Mouse (Mus musculus) kidney, adult 9 months (tissue): ENCODE measurements at regions not wholly inside any gene's neighbourhood (a gene's known extent, or its start where the extent isn't known, plus 50 kb on each side); places are given as distances from the start of the nearest gene placed in this dataset.

Source experiments
- DNase-seq: peaks from one replicate; pipeline ENCODE4 v3.0.0; 2022

DNA sequence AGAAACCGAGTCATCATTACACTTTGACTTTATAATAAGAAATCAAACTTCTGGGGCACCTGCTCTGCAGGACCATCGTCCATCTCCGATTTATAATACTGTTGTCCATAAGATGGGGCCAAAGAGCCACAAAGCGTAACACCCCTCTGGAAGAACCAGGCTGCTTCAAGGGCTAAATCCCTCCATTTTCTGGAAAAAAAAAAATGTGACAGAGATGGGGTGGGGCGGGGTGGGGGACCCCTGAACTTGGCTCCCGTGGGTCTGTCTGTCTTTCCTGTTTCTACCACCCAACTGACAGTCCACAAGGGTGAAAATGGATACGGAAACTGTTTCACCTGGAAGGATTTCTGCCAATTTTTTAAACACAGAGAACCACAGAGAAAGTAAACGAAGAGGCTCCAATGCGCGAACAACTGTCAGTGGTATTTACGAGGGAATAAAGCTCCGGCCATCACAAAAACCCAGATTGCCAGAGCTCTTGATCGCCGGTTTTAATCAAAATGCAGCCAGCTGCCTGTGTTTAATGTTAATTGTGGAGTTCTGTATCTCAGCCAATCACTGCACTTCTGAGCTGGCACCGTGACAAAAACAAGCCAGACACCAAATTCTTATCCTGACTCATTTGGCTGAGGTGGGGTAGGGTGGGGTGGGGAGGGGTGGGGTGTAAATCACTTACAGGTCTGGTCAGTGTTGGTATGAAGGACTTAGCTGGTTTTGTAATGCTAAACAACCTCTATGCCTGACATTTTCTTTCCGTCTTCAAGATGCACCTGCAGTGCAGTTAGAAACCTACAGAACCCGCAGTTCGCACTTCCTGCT lies 122.5 kb upstream of the Dapk1 start:
- peak; percentile 82 for DNase-seq

DNA sequence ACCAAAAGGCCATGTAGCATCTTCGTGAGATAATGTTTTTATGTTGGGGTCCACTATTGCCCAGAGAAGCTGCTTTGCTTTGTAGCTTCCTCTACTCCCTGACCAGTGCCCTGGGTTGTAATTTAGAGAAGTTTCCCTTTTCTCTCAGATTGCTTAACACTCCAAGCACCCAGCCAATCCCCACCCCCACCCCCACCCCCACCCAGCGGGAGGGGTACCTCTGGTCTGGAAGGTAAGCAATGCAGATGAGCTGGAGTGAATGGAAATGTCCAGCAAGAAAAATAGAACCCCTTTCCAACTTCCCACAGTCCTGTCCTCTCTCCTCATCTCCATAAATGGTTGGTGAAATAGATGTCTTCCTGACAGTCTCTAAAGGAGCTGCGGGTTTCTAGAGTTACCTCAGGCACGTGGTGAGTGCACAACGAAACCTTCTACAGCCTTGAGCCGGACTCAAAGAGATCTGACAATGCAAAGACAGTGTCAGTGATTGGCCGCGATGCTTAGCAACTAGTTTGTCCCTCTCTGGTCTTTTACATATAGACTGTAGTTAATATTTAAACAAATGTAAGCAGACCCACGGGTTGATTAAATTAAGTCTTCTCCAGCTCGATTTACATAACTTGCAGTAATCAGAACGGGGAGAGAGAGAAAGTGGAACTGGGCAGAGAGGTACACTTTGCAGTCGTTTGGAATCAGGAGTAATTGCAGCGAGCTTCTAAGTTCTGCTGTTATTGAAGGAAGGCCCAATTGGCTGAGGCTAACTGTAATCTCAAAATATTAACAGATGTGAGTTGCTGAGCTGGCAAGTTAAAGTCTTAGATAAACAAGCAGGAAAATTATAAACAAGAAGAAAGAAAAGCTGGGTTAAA lies 121.7 kb upstream of the Dapk1 start:
- peak; percentile 81 for DNase-seq

DNA sequence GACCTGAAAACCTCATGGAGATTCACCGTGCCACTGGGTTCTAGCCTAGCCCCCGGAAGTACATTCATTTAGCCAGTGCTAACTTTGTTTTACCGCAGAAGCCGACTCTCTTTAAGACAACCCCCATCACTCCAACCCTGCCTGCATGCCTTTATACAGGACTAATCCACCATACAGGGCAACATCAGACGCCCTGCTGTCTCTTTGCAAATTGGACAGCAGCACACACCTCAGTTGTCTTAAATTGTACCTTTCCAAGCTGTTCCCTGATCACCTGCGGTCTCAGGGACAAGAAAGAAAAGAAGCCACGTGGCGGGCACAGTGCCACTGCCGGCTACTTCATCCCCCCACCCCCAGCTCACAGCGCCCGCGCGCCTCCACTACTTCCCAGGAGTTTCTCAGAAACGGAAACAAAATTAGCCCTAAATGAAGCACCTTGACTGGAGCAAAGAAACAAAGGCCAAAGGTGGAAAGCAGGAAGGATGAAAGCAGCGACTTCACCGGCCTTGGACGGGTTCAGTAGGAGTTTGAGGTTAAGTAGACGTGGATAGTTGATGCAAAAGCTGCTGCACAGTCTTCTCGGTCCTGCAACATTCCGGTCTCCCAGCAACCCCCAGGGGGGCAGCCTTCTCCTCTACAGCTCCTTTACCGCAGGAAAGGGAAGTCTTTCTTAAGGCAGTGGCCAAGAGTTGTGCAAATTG lies 120.9 kb upstream of the Dapk1 start:
- peak; percentile 52 for DNase-seq

DNA sequence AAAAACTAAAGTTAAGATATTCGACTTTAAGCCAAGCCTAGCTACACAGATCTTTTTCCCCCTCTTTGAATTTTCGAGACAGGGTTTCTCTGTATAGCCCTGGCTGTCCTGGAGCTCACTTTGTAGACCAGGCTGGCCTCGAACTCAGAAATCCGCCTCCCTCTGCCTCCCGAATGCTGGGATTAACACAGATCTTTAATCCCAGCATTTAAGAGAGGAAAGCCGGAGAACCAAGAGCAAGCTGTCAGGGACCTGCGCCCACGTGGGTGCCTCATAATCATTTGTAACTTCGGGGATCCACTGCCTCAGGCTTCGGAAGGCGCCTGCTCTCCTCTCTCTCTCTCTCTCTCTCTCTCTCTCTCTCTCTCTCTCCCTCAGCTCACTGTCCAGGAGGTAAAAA lies 120.3 kb upstream of the Dapk1 start:
- DNase-seq = peak; percentile 45

DNA sequence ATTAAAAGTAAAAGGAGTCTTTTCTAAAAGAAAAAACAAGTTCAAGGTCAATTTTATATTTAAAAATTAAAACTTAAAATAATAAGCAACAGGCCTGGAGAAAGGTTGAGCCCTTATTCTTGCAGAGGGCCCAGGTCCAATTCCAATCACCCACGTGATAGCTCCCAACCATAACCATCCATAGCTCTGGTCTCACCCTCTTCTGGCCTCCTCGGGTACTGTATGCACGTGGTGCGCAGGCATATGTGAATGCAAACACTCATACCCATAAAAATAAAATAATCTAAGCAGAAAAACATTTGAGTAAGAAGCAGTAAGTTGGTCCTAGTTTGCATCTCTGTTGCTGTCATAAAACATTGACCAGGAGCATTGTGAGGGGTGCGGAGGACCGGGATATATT lies 119.8 kb upstream of the Dapk1 start:
- DNase-seq = peak; percentile 20

DNA sequence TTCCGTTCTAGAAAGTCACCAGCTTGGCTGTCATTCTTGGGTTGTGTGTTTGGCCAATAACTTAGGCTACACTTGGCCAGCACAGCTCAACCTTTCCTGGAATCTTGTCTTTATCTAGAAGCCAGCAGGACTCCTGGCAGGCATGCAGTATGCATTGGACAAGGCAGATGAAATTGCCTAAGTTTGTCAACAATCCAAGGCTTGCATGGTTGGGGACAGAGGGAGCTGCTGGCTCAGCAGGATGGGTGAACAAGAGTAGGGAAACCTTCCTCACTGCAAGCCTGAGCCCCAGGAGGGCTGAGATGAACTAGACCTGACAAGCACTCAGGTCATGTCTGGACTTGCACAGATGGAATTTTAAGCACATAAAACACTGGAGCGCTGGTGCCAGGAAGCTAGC lies 115.6 kb upstream of the Dapk1 start:
- peak; percentile 47 for DNase-seq

DNA sequence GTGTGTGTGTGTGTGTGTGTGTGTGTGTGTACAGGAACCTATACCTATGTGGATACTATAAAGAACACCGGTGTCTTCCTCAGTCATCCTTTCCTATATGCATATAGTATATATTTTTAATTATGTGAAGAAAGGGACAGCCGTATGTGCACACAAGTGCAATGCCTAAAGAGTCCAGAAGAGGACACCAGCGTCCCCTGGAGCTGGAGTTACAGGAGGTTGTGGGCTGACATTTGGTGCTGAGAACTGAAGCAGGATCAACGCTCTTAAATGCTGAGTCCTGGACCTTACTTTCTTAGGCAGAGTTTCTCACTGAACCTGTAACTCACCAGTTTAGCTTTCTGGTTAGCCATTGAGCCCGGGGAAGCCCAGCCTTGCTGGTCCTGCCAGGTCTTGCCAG lies 114.9 kb upstream of the Dapk1 start:
- no peak for DNase-seq

DNA sequence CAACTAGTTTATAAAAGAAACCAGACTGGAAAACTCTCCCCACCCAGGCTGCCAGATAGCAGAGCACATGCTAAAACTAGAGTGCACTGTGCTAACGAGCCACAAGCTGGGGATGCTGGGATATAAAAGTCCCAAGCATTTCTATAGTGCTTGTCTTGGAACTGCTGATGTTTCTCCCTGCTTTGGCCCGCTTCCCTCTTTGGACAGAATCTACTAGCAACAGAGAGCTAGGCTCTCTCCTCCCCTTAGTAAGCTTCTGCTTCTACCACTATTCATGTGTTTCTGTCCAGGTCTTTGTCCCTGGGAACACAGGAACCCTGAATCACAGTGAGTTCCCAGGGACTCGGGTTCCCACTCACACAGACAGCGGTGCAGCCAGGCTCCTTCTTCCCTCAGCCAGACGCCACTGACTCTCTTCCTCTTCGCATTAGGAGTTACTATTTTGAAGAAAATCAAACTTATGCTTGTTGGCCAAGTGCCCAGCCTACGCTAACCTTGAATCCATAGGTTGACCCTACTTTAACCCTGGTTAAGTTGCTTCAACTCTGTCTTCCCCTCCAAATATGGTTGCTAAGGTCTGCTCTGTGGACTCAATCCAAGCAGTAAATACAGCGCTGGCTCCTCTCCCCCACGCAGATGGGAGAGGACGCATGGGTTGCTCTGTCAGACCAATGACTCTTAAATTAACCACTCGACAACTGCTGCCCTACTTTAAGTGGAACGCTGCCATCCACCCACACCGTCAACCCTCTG lies 113.4 kb upstream of the Dapk1 start:
- peak; percentile 49 for DNase-seq

DNA sequence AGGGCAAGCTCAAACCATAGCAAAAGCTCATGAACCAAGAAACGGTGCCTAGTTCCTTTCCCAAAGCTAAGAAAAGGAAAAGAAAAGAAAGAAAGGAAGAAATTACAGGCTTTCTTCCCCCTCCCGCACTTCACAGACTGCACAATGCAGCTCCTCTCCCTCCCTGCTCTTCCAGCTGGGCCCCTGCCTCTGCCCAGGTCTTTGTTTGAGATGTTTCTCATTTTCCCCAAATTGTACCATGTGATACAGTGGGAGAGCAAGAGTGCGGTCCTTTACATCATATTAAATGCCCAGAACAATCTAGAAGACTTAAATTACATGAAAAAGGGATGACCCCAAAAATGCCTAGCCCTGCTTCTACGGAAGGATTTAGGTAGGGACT lies 112.9 kb upstream of the Dapk1 start:
- DNase-seq = no peak

DNA sequence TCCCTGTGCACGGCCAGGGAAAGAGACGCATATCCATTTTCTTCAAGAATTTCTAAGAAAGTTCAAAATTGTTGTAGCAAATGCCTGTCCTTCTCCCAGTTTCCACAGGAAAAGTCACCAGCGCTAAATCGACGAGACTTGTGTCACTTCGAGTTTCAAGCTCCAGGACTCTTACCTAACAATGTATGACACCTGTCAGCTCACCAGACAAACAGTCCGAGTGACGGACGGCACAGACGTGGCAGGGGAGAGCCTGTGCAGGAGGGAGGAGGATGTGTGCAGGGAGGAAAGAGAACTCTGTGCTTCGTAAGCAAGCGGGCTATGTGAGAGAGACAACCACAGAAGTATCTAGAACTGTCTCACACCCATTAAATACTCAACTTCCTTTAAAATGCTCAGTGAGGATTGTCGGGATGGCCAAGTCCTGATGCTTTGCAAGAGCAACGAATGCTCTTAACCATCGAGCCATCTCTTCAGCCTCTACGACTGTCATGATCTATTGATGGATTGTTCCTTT lies 109.7 kb upstream of the Dapk1 start:
- no peak for DNase-seq

DNA sequence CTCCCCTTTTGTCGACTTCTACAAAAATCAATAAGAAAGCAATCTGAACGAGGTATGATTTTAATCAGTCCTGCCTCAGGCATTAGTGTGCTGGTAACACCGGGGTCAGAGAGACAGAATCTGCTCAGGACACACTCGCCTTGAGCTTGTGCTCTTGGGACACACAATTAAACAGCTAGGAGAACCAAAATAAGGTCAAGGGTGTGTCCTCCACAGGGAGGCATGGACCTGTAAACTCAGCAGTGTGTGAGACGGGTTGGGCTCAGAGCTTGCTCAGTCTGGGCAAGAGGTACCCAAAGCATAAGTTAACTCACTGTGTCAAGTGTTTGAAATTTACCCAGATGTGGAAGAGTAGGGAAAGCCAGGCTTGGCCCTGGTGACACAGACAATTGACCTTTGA lies 107.9 kb upstream of the Dapk1 start:
- peak; percentile 40 for DNase-seq

DNA sequence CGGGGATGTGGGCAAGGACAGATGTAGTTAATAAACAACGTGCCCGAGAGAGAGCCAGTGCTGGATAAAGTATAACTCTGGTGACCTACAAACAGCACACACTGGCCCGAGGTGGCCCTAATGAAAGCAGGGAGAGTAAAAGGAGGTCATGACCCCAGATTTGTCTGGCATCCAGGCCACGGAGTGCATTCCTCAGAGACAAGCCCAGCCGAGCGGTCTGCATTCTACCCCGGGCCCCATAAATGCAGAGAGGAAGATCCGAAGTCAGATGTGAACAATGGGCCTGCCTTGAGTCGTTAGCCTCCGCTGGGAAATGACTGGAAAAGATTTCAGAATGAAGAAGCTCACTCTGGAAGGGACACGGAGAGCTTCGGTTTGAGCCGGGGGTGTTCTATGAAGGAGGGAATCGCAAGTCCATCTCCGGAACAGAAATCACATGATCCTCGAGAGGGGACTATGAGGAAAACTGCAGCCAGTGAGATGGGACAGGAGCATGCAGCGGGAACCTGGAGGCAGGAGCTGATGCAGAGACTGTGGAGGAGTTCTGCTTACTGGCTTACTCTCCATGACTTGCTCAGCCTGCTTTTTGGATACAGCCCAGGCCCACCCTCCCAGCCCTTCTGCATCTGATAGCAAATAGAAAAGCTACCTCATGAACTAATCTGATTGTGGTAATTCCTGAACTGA lies 103.9 kb upstream of the Dapk1 start:
- peak; percentile 95 for DNase-seq

DNA sequence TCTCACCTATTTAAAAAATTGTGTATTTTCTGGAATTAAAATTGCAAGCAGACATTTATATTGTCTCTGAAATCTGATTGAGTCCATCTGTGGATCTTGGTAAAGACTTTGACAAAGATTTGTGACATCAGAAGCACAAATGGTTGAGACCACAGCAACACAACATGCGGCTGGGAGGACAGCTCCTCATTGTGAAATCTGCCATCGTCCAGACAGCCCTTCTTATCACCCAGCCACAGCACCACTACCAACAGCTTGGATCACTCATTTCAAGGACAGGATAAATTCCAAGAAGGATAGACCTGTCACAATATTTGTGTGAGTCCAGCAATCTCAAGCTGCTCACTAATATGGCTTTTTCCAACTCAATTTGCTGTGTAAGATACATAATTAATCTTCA lies 97.6 kb upstream of the Dapk1 start:
- DNase-seq = no peak

DNA sequence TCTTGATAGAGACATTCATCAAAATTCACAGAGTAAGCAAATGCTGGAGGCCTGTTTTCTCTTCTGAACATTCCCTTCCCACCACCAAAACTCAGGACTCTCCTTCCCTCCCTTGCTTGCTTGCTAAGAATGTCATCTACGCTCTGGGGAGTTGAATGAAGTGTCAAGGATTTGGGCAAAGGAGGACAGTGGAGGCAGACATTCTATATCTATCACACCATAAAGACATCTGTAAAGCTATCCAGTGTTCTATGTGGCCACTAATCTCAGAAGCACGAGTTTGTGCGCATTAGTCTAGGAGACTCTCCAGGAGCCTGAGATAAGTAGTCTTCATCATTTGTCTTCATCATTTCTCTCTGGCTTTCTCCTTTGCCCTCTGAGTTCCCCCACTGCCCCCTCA lies 94.1 kb upstream of the Dapk1 start:
- no peak for DNase-seq

DNA sequence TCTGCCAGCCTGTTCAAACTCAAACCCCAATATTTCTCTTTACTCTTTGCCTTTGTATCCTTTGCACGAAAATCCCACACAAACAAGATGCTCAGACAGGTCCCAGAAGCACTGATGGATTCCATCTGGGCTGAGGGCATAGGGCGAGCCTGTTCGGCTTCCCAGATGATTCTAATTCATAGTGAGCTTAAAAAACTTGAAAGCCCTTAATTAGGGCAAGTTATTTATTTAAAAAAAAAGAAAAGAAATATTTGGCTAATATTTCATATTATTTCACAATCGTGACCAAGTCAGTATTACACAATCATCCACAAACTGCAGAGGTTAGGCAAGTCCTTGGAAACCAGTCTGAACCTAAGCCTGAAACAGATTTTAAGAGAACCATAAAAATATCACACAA lies 93.7 kb upstream of the Dapk1 start:
- DNase-seq = peak; percentile 40

DNA sequence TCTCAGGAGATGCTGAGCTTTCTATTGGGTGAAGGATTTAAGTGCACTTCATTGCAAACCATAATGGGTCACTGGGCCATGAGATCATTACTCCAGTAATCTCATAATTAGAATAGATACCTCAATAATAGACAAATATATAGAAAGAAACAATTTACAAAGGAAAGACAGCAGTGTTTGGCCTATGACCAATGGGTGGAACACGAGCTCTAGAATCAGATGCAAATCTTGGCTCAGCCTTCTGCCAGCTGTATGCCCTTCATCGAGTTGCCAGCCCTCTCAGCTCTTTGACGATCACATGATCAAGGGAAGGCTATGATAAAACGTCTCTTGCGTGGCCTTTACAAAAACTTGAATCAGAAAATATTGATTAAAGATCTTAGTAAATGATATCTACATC lies 92.9 kb upstream of the Dapk1 start:
- no peak for DNase-seq

DNA sequence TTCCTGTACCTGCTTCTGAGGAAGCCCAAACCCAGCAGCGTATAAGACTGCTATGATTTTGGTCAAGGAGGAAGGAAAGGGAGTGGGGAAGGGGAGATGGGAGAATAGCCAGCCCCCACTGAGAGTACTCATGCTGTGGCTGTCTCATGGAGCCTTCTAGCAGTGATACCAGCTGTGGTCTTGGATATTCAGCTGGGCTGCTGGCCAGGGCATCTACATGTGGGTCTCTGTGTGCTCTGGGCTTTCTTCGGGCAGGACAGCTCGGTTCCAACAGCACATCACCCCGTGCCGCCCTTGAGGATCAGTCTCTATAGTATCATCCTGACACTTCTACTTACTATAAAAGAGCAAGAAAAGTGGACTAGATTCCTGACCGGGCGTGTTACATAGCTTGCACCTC lies 90.6 kb upstream of the Dapk1 start:
- DNase-seq = no peak

DNA sequence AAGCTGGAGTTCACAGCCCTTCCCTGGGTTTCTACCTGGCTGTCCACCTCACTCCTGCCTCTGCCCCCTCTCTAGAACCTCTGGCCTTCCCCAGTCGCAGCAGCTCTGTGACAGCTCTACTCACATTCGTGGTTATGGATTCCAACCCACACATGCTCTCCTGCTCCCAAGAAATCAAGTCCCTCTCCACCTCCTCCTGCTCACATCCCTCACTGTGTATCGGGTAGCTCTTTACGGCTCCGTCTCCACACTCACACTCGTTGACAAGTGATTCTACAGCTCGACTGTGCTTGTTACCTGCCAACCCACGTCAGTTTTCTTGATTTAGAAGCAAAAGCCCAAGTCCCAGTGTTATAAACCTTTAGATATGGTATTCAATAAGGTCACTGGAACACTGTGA lies 90.1 kb upstream of the Dapk1 start:
- no peak for DNase-seq

DNA sequence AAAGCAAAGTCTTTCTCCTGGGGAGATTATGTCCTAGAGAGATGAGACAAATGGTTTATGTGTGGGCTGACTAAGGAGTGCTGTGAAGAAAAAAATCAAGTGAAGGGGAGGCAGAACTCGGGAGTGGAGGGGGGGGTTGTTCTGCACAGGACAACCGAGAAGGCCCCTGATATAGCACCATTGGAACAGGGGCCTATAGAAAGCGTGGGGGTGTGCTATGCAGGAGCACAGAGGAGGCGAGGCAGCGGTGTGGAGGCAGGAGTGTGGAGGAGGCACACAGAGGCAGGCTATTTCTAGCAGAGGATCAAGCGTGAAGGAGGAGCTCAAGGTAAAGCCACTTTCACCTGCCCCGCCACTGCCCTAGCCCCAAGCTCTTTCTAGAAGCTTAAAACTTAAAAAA lies 88.0 kb upstream of the Dapk1 start:
- DNase-seq = no peak

DNA sequence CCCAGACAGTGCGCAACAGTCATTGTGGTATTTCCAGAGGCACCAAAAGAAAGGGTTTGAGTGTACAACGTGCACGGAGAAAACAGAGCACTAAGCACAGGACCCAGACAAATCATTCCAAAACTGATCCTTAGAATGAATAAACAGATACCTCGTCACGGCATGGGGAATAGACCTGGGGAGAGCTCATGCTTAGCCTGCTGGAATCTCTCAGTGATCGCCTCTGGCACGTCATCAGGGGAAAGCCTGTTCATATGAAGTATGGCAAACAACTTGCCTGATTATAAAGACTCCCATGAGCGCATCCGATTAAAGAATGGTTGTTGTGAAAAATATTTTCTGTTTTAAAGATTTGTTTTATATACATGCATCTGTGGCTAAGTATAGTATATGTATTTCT lies 86.9 kb upstream of the Dapk1 start:
- DNase-seq = no peak

DNA sequence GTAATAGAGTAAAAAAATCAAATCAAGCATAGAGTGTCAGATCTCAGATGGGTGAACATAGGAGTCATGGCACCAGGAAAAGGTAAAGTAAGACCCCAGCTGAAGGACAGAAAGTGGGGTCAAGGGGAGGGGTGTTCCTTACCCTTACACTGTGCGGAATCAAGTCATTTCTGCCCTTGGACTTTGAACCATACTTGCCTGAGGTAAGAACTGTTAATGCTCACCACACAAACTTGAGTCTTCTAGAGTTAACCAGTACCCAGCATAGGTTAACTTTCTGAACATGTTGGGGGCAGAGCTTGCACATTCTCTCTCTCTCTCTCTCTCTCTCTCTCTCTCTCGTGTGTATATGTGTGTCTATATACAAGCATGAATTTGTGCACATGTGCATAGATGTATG lies 83.7 kb upstream of the Dapk1 start:
- DNase-seq = peak; percentile 76

DNA sequence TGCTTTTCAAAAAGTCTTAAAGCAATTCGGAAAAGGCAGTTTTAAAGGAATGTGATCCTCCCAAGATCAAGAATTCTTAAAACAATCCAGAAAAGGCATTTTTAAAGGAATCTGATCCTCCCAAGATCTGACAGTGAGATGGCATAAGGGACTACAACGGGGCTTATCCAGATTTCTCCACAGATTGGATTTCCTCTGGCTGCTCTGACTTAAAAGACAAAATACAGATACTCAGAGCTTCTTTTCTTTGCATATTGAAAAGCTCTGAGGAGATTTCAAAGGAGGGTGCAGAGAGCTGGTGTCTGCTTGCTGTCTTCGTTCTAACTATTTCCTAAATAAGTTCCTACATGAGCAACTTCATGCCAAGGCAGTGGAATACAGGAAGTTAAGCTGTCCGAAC lies 82.0 kb upstream of the Dapk1 start:
- no peak for DNase-seq
